Mouse (Mus musculus): ENCODE data around the gene Kif1b.

The Kif1b gene

DNA sequence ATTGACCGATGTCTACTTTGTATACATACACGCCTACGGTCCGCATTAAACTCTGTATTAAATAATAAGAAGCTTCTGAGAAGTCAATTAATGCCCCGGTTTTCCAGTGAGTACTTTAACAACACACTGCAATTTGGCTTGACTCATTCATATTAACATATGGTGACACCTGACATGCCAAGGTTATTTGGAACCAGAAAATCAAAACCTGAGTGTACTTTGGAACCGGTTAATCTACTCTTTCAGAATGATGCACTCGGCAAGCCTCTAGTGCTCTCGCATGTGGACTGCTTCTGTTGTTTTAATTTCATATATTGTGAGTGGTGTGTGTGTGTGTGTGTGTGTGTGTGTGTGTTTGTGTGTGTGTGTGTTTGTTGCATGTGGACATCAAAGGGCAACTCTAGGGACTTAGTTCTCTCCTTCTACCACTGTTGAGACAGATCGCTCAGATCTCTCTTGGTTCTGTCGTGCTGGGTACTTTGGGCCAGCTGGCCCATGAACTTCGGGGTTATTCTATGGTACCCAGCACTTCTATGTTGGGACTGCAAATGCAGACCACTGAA is 6.9 kb upstream of the Kif1b start:
- DNase-seq (ENCODE audit: low spot score in 2 of 2), result no peak

DNA sequence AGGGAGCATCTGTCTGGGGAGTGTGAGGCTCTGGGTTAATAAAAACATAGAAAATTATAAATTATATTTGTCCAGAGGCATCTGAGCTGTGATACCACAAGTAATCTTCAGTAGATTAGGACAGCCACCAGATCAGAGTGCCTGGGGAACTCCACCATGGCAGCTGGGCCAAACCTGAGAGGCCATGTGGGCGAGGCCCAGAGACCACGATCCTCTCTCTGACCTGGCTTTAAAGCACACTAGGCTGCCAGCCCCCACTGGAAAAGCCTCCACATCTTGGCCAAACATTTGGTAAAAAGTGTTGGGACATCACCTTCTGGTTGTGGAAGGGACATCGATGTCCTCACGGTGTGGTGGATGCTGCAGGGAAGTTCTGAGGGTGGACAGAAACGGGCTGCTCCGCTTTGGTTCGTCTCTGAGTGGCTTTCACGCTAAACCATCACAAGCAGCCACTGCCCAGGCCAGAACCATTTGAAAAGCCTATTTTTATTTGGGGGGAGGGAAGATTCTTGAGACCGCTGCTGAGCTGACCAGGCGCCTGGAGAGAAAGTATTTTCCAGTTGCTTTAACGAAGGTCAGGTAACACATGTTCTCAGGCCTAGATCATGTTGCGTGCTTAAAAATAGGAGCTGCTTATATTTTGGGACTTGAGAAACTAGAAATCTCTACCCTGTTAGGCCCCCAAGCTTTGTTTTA is 6.2 kb upstream of the Kif1b start:
- no peak for DNase-seq (ENCODE audit: low spot score in 2 of 2)

DNA sequence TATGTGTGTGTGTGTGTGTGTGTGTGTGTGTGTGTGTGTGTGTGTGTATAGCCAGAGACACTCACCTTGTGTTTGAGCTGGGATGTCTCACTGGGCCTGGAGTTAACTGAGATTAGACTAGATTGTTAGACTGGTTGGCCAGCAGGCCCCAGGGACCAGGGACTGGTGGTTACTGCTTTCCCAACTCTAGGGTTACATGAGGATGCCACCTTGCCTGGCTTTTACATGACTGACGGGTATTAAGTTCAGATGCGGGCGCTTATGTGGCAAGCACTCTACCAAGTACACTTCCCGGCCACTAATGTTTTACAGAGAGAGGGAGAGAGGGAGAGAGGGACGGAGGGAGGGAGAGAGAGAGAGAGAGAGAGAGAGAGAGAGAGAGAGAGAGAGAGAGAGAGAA is 4.5 kb upstream of the Kif1b start:
- no peak for DNase-seq (ENCODE audit: low spot score in 2 of 2)

DNA sequence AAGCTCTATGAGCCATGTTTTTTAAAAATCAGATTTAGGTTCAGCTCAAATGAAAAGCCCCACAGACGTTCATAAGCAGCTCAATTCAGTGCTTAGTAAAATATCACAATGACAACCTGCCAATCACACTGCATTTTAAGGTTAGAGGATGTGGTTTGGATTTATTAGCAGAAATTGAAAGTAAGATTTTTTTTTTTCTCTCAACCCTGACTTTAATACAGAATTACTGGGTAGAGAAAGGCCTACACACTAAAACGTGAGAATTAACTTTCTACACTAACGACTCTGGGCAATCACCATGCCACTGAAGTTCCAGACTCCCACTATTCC is 963 bp upstream of the Kif1b start:
- DNase-seq (ENCODE audit: low spot score in 2 of 2), result no peak

DNA sequence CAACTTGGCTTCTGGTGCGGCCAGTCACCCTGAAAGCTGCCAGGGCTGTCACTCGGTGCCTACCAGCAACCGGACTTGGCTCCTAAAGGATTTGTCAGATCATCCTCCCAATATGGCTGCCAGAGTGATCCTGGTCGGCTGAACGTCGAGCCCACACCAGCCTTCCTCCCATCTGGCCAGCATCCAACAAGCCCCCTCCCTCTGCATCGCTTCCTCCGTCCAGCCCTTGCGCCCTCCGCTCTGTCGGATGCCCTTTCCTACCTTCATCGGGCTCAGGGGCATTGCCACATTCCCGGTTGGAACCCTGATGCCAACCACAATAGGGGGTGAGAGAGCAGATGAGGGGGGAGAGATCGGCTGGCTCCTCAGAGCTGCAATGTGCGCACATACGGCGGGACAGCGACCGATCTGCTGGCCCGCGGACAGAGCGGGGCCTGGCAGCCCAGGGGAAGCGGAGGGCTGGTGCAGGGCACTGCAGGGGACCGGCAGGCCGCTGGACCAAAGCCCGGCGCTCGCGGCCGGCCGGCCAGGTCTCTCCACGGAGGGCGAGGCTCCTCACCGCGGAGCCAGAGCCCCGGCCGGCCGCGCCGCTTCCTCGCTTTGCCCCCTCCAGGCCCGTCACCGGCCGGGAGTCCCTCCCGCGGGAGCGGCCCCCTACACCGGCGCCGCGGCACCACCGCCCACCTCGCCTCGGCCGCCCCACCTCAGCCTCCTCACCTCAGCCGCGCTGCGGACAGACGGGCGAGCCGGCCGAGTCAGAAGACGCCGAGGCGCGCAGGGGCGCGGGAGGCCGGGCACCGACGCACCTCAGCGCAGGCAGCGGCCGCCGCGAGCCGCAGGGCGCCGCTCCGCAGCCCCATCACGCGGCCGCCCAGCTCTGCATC is 539 bp downstream of the Kif1b start:
- peak; percentile 34 to 74 for DNase-seq (ENCODE audit: low spot score in 2 of 2)

DNA sequence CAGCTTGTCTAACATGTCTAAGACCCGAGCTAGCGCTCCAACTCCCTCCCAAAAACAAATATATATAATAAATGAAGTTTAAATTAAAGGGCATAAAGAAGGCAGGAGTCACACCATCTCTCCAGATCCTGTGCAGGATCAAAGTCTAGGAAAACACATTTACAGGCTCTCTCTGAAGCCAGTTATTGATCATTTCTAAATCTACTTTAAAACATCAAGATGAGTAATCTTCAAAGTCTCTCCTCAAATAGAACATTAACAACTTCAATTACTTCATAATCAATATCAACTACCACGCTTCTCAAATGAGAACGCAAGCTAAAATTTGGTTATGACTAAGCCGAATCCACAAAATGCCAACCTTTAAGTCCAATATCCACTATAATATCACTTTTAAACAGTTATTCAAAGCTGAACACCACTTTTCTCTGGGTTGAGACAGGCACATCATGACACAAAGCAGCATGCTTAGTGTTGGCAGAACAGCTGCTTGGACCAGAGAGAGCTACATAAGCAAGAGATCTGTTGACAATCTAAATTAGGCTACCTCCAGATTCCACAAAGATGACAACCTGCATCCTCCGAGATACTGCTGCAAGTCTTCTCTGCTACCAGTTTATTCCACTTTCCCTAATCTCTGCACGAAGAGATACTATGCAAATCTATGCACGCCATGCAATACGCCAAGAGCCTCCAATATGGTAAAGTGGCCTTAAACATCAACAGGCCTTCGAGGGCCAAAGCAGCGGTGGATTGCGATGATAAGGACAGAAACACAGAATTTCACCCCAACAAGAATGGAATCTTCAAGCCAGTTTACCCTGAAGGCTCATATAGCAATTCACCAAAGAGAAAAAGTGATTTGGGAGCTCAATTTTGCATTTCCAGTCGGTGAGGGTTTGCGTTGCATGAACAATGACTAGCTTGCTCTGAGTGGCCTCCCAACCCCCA is 1.5 kb downstream of the Kif1b start:
- no peak for DNase-seq (ENCODE audit: low spot score in 2 of 2)

DNA sequence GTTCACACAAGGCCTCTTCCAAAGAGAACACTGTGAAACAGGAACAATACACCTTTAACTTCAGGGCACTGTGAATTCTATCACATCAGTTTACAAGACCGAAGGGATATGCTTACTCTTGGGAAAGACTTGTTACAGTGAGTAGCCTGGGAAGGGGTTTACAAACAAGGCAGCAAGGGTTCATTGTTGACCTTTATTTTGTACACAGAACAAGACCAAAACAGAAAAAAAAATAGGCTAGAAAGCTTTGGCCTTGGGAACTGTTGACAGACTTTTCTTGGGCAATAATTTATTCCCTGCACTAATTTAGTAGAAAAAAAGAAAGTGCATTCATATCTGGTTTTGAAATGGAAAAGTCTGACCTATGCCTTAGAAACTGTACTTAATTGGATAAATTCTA is 3.0 kb downstream of the Kif1b start:
- DNase-seq (ENCODE audit: low spot score in 2 of 2), result no peak

DNA sequence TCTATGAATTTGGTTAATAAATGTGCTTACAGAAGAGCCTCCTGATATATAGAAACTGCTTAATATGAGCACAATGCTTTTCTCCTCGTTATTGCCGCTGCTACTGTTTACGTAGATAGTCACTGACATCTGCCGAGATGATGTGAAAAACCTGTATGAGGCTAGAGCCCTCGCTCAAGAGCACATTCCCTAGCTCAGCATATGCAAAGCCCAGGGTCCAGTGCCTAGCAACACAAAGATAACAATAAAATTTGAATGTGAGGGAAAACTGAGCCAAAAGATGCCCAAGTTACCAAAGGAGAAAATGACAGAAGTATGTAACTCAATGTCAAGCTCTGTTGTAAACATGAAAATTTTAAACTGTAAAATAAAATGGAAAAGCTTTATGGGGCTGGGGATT is 4.0 kb downstream of the Kif1b start:
- no peak for DNase-seq (ENCODE audit: low spot score in 2 of 2)

DNA sequence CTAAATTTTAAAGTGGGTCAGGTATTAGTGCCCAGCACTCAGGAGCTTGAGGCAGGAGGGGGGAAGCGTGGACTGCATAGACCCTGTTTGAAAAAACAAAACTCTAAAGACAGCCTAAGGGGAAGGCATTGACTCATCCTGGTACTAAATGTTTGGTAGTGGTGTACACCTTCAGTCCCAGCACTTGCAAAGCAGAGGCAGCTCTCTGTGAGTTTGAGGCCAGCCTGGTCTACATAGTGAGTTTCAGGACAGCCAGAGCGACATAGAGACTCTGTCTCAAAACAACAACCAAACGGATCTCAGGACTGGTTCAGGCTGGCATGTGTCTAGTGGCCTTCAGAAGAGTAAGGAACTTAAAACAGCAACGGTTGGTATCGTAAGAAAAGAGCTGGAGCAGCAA is 4.7 kb downstream of the Kif1b start:
- DNase-seq (ENCODE audit: low spot score in 2 of 2), result no peak

DNA sequence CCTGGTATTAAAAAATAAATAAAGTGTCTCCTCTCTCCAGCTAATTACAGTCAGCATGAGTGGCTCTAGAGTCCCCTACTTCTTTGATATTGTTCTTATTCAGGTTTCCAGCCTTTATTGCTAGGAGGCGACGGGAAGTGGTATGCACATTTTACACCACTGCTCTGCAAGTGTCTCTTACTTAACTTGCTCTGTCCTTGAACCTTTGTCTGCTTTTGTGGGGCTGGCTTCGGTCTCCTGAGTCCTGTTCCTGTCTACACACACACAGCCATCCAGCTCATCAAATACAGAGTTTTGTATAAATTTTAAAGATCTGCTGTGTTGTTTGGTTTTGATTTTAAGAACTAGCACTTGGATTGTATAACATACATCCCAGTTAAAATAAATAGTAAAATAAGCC is 5.4 kb downstream of the Kif1b start:
- DNase-seq (ENCODE audit: low spot score in 2 of 2), result no peak

DNA sequence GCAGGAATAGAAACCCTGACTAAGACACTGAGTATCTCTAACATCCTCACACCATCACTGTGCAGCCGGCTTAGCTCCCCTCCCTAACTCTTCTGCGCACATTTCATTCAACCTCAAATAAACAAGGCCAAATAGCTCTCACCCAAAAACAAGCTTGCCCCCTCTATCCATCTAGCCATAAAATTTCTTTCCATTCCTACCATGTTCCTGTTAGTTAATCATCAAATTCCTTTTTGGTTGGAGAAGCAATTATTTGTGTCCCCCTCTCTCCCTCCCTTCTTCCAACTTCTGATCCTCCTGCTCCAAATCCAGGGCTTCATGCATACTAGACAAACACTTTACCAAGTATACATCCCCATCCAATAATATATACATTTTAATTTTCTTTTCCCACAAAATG is 11.0 kb downstream of the Kif1b start:
- no peak for DNase-seq (ENCODE audit: low spot score in 2 of 2)

DNA sequence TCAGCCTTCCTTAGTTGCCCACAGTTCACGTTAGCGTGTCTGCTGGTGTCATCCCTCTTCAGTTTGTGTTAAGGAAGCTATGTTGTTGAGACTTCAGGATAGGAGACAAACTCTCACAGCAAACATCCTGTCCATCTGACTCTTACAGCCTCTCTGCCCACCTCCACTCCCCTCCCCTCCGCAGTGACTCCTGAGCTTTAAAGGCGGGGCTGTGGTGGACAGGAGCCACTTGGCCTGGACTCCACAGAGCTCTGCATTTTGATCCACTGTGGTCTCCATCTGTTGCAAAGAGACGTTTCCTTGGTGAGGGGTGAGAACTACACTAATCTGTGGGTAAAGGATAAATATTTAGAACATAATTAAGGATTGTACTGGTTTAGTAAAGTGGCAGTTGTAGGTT is 14.5 kb downstream of the Kif1b start:
- DNase-seq (ENCODE audit: low spot score in 2 of 2), result no peak

DNA sequence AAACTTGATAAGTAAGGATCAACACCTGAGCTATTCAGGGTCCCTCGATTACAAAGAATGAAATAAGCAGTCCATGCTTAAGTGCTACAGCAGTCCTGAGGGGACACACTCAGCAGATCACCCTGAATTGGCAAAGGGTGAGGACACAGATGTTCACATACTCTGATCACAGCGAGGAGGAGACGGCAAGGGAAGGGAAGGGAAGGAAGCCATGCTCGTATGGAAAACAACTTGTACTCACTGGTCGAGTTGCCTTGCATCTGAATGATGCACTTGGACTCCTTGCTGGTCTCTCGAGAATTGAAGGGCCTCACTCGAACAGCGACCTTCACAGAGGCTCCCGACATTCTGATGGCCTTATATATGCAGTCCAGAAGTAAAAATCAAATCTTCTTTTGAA is 16.4 kb downstream of the Kif1b start:
- no peak for DNase-seq (ENCODE audit: low spot score in 2 of 2)

DNA sequence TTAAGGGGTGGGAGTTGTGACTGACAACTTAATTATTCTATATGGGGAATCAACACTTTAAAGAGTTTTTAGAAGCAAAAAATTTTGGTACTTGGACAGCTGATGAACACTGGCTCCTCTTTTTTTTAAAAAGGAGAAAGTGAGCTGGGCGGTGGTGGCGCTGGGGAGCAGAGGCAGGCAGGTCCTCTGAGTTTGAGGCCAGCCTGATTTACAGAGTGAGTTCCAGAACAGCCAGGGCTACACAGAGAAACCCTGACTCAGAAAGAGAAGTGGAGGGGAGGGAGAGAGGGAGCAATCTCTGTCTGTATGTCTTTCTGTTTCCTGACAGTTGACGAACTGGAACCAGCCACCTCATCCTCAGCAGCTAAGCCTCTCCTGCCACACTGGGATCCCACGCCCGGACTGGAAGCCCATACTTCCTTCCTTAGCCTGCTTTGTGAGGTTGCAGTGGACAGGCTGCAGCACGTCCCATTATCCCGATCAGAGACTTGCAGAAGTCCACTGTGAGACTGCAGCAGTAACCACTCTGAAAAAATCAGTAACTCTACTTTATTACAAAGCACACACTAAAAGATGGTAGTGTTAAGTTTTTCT is 17.2 kb downstream of the Kif1b start:
- peak in 1 of 2 experiments; percentile 16 for DNase-seq (ENCODE audit: low spot score in 2 of 2)

DNA sequence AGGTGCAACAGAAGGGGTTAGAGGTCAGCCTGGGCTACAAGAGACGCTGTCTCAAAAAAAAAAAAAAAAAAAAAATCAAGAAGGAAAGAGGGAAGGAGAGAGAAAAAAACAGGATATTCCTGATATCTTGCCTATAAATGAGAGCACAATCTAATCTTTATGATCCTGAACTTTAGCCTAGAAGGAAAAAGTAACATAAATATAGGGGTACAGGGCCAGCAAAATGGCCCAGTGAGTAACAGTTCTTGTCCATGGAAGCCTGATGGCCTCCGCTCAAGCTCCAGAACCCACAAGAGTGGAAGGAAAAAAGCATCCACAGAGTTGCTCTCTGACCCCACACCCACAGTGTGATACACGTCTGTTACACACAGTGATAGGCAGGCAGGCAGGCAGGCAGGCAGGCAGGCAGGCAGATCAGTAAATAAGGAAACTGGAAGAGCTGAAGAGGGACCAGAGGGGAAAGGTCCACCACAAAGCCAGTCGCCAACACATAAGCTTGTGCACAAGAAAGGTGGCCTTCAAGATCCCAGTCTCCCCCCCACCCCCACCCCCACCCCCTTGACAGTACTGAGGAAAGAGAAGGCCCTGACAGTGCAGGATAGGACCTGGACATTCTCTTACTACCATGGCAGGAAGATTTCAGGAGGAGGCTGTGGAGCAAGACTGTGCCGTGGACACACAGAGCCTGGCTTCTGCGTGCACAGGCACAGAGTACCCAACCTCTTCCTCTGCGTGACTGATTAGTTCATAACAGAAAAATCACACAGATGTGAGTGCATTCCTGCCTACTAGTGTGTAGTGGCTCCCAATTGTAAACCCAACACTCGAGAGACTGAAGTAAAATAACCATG is 21.0 kb downstream of the Kif1b start:
- DNase-seq (ENCODE audit: low spot score in 2 of 2), result no peak

DNA sequence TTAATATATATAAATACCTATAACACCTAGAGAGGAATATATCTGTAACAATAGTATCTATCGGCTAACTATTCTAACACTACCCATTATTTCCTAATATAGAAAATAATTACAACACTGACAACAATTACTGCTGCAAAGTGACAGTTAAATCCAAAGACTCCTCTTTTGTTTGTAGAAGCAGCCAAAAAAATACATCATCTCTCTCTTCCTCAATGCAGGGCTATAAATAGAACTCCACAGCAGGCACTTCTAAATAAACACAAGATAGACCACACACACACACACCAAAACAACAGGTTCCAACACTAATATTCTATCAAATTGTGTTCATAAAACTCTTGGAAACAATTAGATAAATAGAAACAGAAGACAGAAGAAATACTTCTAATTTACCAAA is 21.8 kb downstream of the Kif1b start:
- DNase-seq (ENCODE audit: low spot score in 2 of 2), result no peak

DNA sequence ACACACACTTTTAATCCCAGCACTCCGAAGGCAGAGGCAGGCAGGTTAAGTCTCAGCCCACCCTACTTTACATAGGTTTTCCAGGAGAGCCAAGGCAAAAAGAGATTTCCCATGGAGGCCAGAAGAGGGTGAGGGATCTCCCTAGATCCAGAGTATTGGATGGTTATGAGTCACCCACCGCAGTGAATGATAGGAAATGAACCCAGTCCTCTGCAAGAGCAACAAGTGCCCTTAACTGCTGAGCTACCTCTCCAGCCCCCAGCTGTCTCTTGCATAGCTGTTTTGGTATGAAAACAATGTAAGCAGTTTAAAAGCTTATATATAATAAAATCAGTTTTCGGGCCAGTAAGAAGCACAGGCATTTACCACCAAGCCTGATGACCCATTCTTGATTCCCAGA is 24.5 kb downstream of the Kif1b start:
- no peak for DNase-seq (ENCODE audit: low spot score in 2 of 2)

DNA sequence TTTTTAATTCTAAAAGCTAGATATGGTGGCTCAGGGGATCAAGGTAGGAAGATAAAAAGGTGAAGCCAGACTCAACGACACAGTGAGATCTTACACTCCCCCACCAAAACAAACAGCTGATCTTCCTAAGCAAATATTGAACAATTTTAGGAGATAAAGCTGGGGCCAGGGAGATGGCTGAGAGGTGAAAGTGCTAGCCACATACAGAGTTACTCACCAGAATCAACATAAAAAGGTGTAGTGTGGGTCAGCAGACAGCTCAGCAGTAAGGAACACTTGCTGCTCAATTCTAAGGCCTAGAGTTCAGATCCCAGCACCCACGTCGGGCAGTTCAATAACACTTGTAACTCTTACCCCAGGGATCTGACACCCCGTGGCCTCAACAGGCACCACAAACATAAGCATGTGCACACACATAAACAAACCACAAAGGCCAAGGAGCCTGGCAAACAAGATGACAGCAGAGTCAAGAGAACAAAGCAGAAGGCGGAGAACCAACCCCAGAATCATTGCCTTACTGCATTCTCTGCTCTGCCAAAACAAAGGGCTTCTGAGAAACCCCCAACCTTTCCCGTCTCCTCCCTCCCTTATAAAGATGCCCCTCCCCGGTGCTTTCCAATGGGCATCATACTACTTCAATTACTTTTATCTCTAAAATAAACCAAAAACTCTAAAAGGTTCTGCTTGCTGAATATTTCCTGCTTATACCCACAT is 25.3 kb downstream of the Kif1b start:
- DNase-seq (ENCODE audit: low spot score in 2 of 2), result no peak

DNA sequence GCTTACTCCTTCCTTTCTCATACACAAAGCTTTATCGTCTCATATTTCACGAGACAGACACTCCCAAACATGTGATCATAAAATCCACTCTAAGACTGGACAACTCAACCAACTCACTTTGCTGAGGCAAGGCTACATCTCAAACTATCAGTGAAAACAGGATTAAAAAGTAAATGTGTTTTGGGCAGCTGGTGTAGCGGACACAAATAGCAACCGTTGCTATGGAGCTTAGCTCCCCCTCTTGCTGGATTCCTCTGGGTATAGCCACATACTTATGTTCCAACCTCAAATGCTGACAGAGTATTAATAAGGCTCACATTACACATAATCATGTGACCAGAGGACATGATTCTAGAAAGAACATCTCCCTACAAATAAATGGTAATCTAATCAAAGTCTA is 29.9 kb downstream of the Kif1b start:
- no peak for DNase-seq (ENCODE audit: low spot score in 2 of 2)

DNA sequence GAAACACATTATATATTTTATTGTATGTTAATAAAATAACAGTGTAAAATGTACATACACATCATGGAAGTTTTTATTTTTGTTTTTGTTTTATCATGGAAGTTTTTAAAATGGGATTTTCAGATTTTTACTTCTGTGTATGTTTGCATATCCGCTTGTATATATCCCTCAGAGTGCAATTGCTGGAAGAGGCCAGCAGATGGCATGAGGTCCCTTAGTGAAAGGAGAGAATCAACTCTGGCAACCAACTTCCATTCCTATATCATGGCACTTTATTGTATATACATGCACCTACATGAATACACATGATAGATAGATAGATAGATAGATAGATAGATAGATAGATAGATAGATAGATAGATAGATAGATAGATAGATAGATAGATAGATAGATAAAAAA is 34.4 kb downstream of the Kif1b start:
- no peak for DNase-seq (ENCODE audit: low spot score in 2 of 2)

Data from urinary bladder, postnatal 36 days (tissue).